Mouse (Mus musculus): ENCODE data around the gene Wfdc8. TPM values are rescaled to one million over a fixed set of nuclear protein-coding genes. Genes with fewer than 3 reads are reported as not detected.

Gene Wfdc8
- polyA plus RNA-seq, 1 experiment: 3.8 TPM

DNA sequence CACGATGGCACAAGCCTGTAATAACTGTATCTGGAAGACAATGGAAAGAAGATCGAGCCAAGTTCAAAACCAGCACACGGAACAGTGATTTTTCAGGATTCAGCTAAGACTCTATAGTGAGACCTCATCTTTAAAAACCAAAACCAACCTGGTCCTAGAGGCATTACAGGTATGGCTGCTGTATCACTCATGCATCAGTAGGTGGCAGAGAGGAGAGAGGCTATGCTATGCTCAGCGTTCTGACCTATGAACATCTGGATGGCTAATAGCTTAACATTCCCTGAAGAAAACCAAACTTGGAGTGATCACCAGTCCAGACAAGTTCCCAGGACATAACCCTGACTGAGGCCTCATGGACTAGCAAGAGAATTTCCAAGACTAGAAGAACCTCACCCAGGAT, 8.3 kb upstream of the Wfdc8 start:
- TF ChIP-seq POLR2A (IDR thresholded peaks at IDR 0.05; ENCODE audit: control insufficient read depth, low read depth, low read length) (no peak), CTCF (IDR thresholded peaks at IDR 0.05; ENCODE audit: control insufficient read depth, insufficient read depth, insufficient replicate concordance, low read depth, low read length) (no peak)
- H3K4me3 ChIP-seq (ENCODE audit: control insufficient read depth, low read depth, low read length): no peak overlapping the region

DNA sequence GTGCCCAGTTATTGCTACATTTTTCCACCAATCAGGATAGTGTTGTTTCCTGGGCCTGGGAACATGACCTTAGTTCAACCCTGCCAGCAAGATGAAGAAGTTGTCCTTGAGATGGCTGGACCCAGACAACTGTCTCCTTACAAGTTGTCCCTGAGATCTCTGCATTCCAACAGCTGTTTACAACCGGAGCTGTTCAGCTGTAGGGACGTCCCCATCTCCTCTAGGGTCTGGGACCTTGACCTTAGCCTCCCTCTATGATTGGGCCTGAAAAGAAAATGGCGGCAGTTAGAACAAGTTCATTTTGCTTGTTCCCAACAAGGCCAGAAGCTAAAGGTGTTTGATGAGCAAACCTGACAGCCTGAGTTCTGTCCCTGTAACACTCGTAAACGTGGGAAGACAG, 5.6 kb upstream of the Wfdc8 start:
- Histone ChIP-seq H3K27ac (ENCODE audit: control insufficient read depth, insufficient read depth, low read depth, low read length) (no peak overlapping the region), H3K36me3 (ENCODE audit: control insufficient read depth, insufficient read depth, low read length) (no peaks in the 10 kb centered on the region), H3K27me3 (ENCODE audit: control insufficient read depth, insufficient read depth, low read length) (no peaks in the 10 kb centered on the region), H3K4me1 (ENCODE audit: control insufficient read depth, insufficient read depth, low read length) (no peaks in the 10 kb centered on the region), H3K4me3 (ENCODE audit: control insufficient read depth, low read depth, low read length) (no peak overlapping the region)
- TF ChIP-seq CTCF (IDR thresholded peaks at IDR 0.05; ENCODE audit: control insufficient read depth, insufficient read depth, insufficient replicate concordance, low read depth, low read length): no peak

More for the DNA sequence above, 8.3 kb upstream of the Wfdc8 start:
- no peaks in the 10 kb centered on the region for H3K27me3 ChIP-seq (ENCODE audit: control insufficient read depth, insufficient read depth, low read length)
- H3K27ac ChIP-seq (ENCODE audit: control insufficient read depth, insufficient read depth, low read depth, low read length): no peak overlapping the region
- H3K36me3 ChIP-seq (ENCODE audit: control insufficient read depth, insufficient read depth, low read length): no peaks in the 10 kb centered on the region
- H3K4me1 ChIP-seq (ENCODE audit: control insufficient read depth, insufficient read depth, low read length): no peaks in the 10 kb centered on the region

DNA sequence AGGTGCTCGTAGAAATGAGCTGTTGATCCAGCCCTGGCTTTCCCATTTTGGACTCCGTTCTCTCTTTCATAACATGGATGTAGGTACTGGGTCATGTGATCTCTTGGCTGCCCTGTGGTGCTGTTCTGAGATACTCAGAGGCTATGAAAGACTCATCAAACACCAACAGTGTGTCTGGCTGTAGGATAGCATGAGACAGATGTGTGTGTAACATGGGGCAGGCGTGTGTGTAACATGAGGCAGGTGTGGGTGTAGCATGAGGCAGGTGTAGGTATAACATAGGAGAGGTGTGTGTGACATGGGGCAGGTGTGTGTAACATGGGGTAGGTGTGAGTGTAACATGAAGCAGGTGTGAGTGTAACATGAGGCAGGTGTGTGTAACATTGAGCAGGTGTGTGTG, 2.0 kb upstream of the Wfdc8 start:
- no peak overlapping the region for H3K4me3 ChIP-seq (ENCODE audit: control insufficient read depth, low read depth, low read length)
- no peaks in the 10 kb centered on the region for H3K4me1 ChIP-seq (ENCODE audit: control insufficient read depth, insufficient read depth, low read length)
- H3K36me3 ChIP-seq (ENCODE audit: control insufficient read depth, insufficient read depth, low read length): no peaks in the 10 kb centered on the region
- TF ChIP-seq POLR2A (IDR thresholded peaks at IDR 0.05; ENCODE audit: control insufficient read depth, low read depth, low read length): no peak
- no peak overlapping the region for H3K27ac ChIP-seq (ENCODE audit: control insufficient read depth, insufficient read depth, low read depth, low read length)
- no peaks in the 10 kb centered on the region for H3K27me3 ChIP-seq (ENCODE audit: control insufficient read depth, insufficient read depth, low read length)

DNA sequence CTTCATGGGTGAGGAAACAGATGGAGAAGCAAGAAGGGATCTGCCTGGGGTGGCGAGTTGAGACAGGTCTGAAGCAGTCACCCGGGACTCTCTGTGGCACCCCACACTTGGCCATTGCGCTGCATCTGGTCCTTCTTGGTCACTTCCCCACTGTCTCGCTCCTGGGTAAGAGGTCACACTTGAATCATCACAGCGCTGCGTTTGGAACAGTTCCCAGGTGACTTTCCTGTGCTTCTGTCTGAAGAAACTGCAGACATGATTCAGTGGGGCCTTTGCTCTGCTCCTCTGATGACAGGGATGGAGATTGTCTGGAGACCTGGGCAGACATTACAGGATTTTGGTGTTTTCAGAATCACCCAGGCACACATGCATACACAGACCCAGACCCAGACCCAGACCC, 4.6 kb downstream of the Wfdc8 start:
- Histone ChIP-seq H3K4me3 (ENCODE audit: control insufficient read depth, low read depth, low read length) (no peak overlapping the region), H3K27me3 (ENCODE audit: control insufficient read depth, insufficient read depth, low read length) (no peaks in the 10 kb centered on the region), H3K36me3 (ENCODE audit: control insufficient read depth, insufficient read depth, low read length) (no peaks in the 10 kb centered on the region), H3K27ac (ENCODE audit: control insufficient read depth, insufficient read depth, low read depth, low read length) (no peak overlapping the region), H3K4me1 (ENCODE audit: control insufficient read depth, insufficient read depth, low read length) (no peaks in the 10 kb centered on the region)
- TF ChIP-seq CTCF (IDR thresholded peaks at IDR 0.05; ENCODE audit: control insufficient read depth, insufficient read depth, insufficient replicate concordance, low read depth, low read length) (no peak), POLR2A (IDR thresholded peaks at IDR 0.05; ENCODE audit: control insufficient read depth, low read depth, low read length) (no peak)

DNA sequence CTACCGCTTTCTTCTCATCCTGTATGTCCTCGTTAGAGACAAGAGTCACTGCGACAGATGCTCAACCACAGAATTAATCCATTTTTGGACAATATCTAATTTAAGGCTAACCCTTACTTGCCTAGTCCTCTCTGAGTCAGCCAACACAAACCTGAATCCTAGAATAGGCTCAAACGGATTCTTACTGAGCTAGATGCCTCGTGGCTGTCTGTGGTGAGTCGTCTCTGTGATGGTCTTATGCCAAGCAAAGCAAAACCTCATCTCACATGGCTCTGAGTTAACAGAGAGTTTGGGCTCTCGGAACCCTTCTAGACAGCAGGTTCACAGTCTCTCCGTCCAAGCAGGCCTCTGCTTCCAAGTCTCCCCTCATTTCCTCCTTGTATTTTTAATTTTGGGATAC, 9.0 kb downstream of the Wfdc8 start:
- Histone ChIP-seq H3K4me3 (ENCODE audit: control insufficient read depth, low read depth, low read length) (no peak overlapping the region), H3K27ac (ENCODE audit: control insufficient read depth, insufficient read depth, low read depth, low read length) (no peak overlapping the region), H3K36me3 (ENCODE audit: control insufficient read depth, insufficient read depth, low read length) (no peaks in the 10 kb centered on the region), H3K27me3 (ENCODE audit: control insufficient read depth, insufficient read depth, low read length) (no peaks in the 10 kb centered on the region), H3K4me1 (ENCODE audit: control insufficient read depth, insufficient read depth, low read length) (no peaks in the 10 kb centered on the region)
- TF ChIP-seq POLR2A (IDR thresholded peaks at IDR 0.05; ENCODE audit: control insufficient read depth, low read depth, low read length) (no peak), CTCF (IDR thresholded peaks at IDR 0.05; ENCODE audit: control insufficient read depth, insufficient read depth, insufficient replicate concordance, low read depth, low read length) (no peak)

DNA sequence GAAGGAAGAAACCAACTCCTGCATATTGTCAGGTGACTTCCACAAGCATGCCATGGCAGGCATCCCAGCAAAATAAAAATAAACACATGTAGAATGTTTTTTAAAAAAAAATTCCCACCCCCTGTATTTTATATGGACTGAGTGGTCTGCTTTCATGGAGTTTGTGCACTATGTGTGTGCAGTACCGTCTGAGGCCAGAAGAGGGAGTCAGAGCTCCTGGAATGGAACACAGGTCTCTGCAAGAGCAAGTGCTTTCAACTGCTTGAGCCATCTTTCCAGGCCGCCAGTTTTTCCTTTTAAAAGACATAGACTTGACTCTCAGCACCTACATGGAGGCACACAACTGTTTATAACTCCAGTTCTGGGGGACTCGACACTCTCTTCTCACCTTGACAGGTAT, 9.9 kb downstream of the Wfdc8 start:
- Histone ChIP-seq H3K36me3 (ENCODE audit: control insufficient read depth, insufficient read depth, low read length) (no peaks in the 10 kb centered on the region), H3K27ac (ENCODE audit: control insufficient read depth, insufficient read depth, low read depth, low read length) (no peak overlapping the region), H3K27me3 (ENCODE audit: control insufficient read depth, insufficient read depth, low read length) (no peaks in the 10 kb centered on the region), H3K4me1 (ENCODE audit: control insufficient read depth, insufficient read depth, low read length) (no peaks in the 10 kb centered on the region), H3K4me3 (ENCODE audit: control insufficient read depth, low read depth, low read length) (no peak overlapping the region)
- TF ChIP-seq POLR2A (IDR thresholded peaks at IDR 0.05; ENCODE audit: control insufficient read depth, low read depth, low read length): no peak
- TF ChIP-seq CTCF (IDR thresholded peaks at IDR 0.05; ENCODE audit: control insufficient read depth, insufficient read depth, insufficient replicate concordance, low read depth, low read length): peak; percentile 69; the same call in 1 of the 2 replicates

DNA sequence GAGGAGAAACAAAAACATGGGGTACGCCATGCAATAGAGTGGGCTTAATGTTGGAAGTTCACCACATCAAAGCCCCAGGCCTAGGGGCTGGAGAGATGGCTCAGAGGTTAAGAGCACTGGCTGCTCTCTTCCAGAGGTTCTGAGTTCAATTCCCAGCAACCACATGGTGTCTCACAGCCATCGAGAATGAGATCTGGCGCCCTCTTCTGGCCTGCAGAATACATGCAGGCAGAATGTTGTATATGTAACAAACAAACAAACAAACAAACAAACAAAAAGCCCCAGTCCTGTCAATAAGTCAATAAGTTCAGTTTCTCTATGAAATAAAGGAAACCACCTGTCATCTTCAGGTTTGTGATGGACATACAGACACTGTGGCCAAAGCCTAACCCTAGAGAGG, 13.2 kb downstream of the Wfdc8 start:
- TF ChIP-seq POLR2A (IDR thresholded peaks at IDR 0.05; ENCODE audit: control insufficient read depth, low read depth, low read length): no peak
- peak; percentile 28; the same call in 1 of the 2 replicates for TF ChIP-seq CTCF (IDR thresholded peaks at IDR 0.05; ENCODE audit: control insufficient read depth, insufficient read depth, insufficient replicate concordance, low read depth, low read length)
- no peaks in the 10 kb centered on the region for H3K4me1 ChIP-seq (ENCODE audit: control insufficient read depth, insufficient read depth, low read length)

DNA sequence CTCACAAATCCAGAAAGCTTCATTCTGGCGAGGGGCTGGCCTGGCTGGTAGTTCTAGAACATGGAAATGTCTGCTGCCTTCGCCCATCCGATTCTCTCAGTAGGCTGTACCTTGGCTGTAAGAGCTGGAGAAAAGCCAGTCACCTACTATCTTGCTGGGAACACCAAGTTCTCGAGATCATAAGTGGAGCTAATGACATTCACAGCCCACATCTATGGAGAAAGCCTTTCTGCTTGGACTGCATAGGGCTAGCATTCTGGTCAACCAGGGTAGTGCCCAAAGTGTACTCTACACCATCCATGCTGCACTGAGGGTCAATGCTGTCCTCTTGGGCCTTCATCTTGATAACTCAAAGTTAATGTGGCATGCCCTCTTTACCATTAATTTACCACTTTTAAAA, 19.9 kb downstream of the Wfdc8 start, which contains the start of gene Eppin:
TSS of gene Eppin (minus strand) at position 101 of the 400 bp plus-strand sequence.
- peaks cover 13% of the 10 kb centered on the region for H3K4me1 ChIP-seq (ENCODE audit: control insufficient read depth, insufficient read depth, low read length)
- peak within 1 kb of the TSS; percentile 83 for H3K27ac ChIP-seq (ENCODE audit: control insufficient read depth, insufficient read depth, low read depth, low read length)
- no peak within 1 kb of the TSS for H3K4me3 ChIP-seq (ENCODE audit: control insufficient read depth, low read depth, low read length)
- no peaks in the 10 kb centered on the region for H3K27me3 ChIP-seq (ENCODE audit: control insufficient read depth, insufficient read depth, low read length)
- H3K36me3 ChIP-seq (ENCODE audit: control insufficient read depth, insufficient read depth, low read length): no peaks in the 10 kb centered on the region
- TF ChIP-seq POLR2A (IDR thresholded peaks at IDR 0.05; ENCODE audit: control insufficient read depth, low read depth, low read length) (no peak), CTCF (IDR thresholded peaks at IDR 0.05; ENCODE audit: control insufficient read depth, insufficient read depth, insufficient replicate concordance, low read depth, low read length) (no peak)

More for the DNA sequence above, 13.2 kb downstream of the Wfdc8 start:
- H3K4me3 ChIP-seq (ENCODE audit: control insufficient read depth, low read depth, low read length): no peak overlapping the region
- H3K27me3 ChIP-seq (ENCODE audit: control insufficient read depth, insufficient read depth, low read length): no peaks in the 10 kb centered on the region
- no peak overlapping the region for H3K27ac ChIP-seq (ENCODE audit: control insufficient read depth, insufficient read depth, low read depth, low read length)
- no peaks in the 10 kb centered on the region for H3K36me3 ChIP-seq (ENCODE audit: control insufficient read depth, insufficient read depth, low read length)
